Mouse (Mus musculus) kidney, adult 2 months (tissue): ENCODE results near the gene Asb18.

Experiments used
- CTCF ChIP-seq: fragments of 200-500 bp; conservative IDR thresholded peaks from 2 replicates; pipeline ENCODE4 v1.5.1; 2011; ENCODE audit warnings: low read depth, mild to moderate bottlenecking, control low read depth, low read length, moderate library complexity, mixed read lengths; ENCODE audit not compliant: insufficient read depth, insufficient read length
- POLR2A ChIP-seq: fragments of 200-500 bp; IDR thresholded peaks from one replicate; pipeline ENCODE4 v1.6.1; 2011; ENCODE audit warnings: low read depth, low read length, control low read depth

- TF ChIP-seq CTCF (no peak), POLR2A (no peak)
These were observed 46.2 kb downstream of the Asb18 start for GRCm38 (mm10) chr1:89968111-89968851.
